Mouse (Mus musculus): ENCODE data around the gene Nlrp9a.
"Not testable (repeated sequence)": the region's sequence is repeated elsewhere in the genome, so short reads cannot be mapped to it uniquely, and the experiment has no call there.

DNA sequence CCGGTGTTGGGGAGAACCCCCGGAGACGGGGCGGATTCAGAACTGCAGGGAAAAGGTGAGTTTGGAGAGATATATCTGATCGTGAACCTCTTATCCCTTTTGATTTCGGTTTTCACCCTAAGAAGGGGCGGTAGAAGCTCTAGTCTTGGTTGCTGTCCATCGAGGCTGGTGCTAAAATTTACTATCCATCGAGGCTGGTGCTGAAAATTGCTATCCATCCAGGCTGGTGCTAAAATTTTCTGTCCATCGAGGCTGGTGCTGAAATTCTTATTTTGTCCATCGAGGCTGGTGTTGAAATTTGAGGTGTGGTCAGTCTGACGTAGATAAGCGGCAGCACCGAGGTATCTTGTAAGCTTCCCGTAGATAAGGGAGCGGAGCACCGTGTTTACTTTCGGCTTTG is 45.3 kb upstream of the Nlrp9a start:
- TF ChIP-seq CTCF, EP300 (IDR thresholded peaks at IDR 0.05; ENCODE audit: low read depth): not testable (repeated sequence)

All from heart, postnatal 0 days (tissue).